Mouse (Mus musculus): ENCODE results near the gene Akap7.
"Not testable (repeated sequence)": the region's sequence is repeated elsewhere in the genome, so short reads cannot be mapped to it uniquely, and the experiment has no call there.

Gene Akap7

DNA sequence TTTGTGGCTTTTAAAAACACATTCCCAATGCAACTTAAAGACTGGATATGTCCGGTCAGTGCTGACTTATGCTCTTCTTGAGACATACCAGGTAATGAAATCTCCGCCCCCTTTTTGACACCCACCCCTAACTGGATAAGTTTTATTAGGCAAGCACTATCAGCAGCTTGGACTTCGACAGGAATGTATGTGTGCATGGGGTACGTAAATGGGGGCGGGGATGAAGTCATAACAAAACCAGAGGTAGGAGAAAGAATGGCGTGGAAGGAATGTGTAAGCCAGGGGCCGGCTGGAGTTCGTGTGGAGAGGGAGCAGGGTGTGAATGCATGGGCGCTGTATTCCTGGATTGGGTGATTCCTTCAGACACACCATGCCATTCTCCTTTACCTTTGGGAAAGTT is 109.6 kb downstream of the Akap7 start:
- DNase-seq (ENCODE audit: extremely low read depth, low read depth): no peak

DNA sequence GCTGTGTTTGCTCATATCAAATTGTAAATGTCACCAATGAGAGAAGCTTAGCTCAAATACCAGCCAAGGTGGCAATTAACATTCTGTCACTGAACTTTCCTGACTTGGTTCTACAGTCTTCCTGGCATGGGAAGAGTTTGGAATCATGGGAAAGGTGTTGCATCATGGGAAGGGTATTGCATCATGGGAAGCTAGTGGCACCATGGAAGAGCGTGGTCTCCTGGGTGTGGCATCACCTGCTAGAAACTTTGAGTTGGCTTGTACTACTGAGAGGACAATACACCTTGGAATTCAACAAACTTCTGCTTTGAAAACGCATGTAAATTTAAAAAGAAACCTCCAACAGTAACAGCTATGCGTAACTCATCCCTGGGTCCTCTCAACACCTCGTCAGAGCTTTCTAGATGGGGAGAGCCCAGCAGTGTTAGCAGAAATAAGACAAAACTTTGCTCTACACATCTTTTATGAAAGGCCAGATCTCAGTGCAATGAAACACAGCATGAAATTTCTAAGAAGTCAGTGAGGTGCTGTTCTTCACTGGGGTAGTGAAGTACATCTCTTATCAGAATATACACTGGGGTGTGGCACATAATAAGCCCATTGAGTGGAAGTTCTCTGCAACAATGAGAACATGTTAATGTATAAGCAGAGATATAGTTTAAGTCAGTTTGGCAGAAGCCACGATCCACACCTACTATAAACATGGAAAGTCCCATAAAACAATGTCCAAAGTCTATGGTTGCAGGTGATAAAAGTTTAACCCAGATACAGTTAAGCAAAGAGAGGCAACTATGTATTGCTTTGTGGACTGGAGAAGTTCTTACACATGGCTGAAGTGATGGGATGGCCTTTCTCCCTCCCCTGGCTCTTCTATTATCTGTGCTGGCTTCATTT is 115.2 kb downstream of the Akap7 start:
- DNase-seq (ENCODE audit: extremely low read depth, low read depth): no peak

- no peak for DNase-seq (ENCODE audit: extremely low read depth, low read depth)
These were observed 116.5 kb downstream of the Akap7 start for GRCm38 (mm10) chr10:25191166-25191565.

DNA sequence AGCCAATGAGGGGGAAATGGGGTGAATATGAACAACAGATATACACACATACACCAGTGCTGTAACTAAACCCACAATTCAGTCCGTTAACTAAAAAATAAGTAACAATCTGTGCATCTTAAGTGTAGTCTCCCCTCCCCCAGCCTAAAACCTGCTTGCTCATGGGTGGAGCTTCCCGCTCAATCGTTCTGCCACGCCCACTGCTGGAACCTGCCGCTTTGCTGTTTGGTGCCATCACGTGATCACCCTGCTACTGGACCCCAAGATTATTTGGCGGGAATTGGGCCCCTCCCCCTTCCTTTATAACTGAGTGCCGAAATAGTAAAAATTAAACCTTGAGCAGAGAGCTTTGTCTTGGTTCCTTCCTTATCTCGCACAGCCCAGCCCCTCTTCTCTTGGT is 121.4 kb downstream of the Akap7 start:
- DNase-seq (ENCODE audit: extremely low read depth, low read depth): peak; percentile 28

DNA sequence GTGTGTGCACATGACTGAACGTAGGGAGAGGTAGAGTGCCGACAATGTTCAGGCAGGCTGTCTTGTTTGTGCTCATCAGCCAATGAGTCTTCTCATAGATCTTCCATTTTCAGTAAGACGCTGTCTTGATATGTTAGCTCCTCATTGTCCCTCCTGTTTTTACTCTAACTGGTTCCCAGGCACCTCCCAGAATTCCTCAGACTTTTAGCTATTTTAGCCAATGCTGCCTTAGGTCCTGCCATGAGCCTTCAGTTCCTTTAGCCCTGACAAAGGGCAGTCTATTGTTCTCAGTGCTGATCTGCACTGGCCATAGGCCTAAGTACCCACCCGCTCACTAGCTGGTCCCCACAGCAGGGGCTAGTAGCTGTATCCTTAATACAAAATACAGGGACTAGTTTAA is 122.0 kb downstream of the Akap7 start:
- DNase-seq (ENCODE audit: extremely low read depth, low read depth): no peak

DNA sequence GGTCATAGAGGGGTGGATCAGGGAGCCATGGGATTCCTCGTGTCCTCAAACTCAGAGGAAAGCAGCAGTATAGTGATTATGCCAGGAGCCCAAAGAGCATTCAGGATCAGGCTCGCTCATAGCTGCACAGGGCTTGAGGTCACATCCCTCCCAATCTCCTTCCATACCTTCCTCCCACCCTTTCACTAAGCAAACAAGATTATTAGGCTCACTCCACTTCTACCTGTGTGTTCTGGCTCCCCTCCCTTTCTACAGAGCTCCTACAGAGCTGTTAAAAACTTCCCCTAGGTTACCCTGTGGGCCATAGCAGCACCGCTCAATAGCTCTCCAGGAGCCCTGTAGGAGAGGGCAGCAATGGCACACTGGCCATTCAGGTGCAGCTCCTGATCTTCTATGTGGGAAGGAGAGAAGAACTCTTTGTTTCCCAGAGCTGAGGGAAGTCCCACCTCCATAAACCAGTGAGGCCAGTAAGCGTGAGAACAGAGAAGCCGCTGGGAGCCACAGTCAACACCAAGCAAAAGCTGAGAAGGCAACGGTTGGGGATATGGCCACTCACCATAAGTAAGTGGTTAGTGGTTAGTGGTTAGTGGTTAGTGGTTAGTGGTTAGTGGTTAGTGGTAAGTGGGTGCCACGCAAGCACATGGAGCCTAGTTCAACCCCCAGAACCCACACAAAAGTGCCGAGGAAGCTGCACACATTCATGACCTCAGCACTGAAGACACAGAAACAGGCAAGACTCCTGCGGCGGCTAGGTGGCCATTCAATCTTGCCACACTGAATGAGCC is 122.7 kb downstream of the Akap7 start:
- no peak for DNase-seq (ENCODE audit: extremely low read depth, low read depth)

- DNase-seq (ENCODE audit: extremely low read depth, low read depth): no peak
These were observed 124.4 kb downstream of the Akap7 start for GRCm38 (mm10) chr10:25183271-25183670.

- no peak for DNase-seq (ENCODE audit: extremely low read depth, low read depth)
These were observed 128.6 kb downstream of the Akap7 start for GRCm38 (mm10) chr10:25179030-25179429.

GRCm38 (mm10) chr10:25177270-25177669 is 130.4 kb downstream of the Akap7 start:
- DNase-seq (ENCODE audit: extremely low read depth, low read depth): no peak

DNA sequence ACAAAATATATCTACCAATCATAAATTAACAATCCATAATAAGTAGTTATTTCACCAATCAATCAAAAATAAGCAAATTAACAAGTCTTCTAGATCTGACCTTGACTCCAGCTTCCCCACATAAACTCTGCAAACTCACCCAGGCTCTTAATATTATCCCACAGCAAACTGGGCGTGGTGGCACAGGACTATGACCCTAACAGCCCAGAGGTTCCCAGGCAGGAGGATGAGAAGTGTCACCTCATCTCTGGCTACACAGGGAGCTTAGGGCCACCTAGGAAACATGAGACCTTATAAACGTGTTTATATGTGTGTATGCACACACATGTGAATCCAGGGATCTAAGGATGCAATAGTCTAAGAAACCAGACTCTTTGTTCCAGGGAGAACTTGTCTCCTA is 132.8 kb downstream of the Akap7 start:
- DNase-seq (ENCODE audit: extremely low read depth, low read depth): no peak

DNA sequence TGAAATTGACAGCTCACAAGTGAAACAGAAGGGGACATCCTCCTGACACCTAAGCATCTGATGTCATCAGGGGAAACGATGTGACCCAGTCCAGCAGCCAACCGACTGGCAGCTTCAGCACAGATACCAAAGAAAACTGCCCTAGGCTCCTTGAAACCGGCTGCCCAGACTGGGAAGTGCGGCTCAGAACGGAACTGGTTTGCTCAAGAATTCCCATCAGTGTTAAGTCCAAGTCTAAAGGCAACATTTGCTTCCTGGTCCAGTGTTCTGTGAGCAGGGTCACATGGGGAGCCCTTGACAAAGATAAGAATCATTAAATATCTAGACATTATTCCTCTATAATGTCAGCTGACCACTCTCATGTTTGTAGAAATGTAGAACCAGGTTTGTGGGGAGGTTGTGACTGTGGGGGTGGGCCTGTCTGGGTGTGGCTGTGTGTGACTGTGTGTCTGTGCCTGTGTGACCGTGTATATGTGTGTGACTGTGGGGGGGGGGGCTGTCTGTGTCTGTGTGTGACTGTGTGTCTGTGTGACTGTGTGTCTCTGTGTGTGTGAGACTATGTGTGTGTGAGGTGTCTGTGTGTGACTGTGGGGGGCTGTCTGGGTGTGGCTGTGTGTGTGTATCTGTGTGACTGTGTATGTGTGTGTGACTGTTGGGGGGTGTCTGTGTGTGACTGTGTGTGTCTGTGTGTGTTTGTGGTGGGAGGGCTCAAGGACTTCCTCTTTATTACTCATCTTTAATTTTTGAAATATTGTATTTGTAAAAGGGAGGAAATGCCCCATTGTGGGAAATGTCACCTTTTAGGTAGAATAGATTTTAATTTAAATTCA is 140.1 kb downstream of the Akap7 start:
- no peak for DNase-seq (ENCODE audit: extremely low read depth, low read depth)

- not testable (repeated sequence) for DNase-seq (ENCODE audit: extremely low read depth, low read depth)
These were observed 144.2 kb downstream of the Akap7 start for GRCm38 (mm10) chr10:25163510-25163909.

DNA sequence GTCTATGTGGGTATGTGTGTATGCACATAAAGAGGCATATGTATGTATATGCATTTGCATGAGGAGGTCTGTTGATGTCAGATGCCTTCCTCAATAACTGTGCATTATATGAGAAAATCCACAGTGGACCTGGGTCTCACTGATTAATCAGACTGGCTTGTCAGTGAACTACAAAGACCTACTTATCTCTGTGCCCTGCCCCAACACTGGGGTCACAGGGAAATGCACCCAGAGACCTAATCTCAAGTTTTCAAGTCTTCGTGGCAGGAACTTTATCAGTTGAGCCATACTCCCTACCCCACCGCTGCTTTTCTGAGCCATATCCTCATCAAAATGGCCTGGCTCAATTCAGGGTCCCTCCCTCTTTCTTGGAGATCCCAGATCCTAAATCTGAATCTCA is 146.0 kb downstream of the Akap7 start:
- DNase-seq (ENCODE audit: extremely low read depth, low read depth): peak; percentile 12

DNA sequence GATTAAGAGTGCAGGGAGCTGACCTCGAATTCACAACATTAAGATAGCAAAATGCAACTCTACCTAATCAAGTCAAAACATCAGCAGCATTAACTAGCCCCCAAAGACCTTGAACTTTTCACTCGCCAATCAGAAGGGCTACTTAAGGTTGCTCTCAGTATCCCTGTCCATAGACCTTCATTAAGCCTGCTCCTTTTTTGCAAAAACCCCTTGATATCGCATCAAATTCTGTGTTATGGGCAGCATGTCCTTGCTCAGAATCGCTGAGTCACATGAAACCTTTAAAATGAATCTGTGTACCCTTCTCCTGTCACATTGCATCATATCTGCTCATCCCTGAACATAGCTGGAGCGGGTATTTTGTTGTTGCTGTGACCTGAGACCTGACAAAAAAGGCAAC is 149.0 kb downstream of the Akap7 start:
- DNase-seq (ENCODE audit: extremely low read depth, low read depth): no peak

DNA sequence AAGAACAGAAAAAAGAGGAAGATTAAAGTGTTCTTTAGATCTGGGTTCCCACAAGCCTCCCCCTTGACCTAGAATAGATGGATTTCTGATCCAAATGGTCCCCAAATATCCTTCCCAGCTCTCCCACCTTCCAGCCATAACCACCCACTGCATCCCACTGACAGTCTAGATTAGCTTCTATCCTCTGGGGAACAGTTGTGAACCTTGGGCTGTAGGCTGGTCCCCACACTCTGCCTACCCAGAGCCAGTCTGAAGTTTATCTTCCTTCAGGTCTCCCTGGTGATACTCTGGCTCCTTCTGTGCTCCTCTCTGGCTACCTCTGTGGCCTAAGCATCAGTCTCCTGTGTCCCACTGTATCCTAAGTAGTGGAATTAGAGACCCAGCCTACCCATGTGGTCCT is 150.3 kb downstream of the Akap7 start:
- DNase-seq (ENCODE audit: extremely low read depth, low read depth): no peak

- DNase-seq (ENCODE audit: extremely low read depth, low read depth): no peak
These were observed 153.4 kb downstream of the Akap7 start for GRCm38 (mm10) chr10:25154225-25154624.

DNA sequence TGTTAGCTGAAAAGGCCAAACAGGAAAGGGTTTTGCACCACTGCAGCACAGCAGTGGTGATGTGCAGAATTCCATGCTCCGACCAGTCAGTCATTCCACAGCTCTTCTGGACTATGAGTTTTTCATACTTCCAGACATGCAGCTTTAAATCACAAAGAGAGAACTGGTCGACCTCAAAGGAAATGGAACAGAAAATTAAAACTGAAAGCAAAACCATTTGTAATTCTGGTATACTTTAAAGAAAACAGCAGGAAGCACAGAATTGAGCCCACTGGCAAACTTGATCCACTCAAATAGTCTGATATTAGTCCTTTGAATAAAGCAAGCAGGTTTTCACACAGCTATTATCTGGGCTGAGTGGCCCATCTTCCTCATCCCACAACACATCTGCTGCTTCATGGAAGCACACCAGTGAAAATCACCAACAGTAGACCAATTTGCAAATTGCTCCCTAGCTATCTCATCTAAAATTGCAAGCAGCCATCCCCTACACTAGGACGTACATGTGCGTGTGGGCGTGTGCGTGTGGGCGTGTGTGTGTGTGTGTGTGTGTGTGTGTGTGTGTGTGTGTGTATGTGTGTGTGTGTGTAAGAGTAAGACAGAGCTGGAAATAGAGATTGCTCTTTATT is 156.4 kb downstream of the Akap7 start:
- no peak for DNase-seq (ENCODE audit: extremely low read depth, low read depth)

- no peak for DNase-seq (ENCODE audit: extremely low read depth, low read depth)
These were observed 161.8 kb downstream of the Akap7 start for GRCm38 (mm10) chr10:25145851-25146250.

DNA sequence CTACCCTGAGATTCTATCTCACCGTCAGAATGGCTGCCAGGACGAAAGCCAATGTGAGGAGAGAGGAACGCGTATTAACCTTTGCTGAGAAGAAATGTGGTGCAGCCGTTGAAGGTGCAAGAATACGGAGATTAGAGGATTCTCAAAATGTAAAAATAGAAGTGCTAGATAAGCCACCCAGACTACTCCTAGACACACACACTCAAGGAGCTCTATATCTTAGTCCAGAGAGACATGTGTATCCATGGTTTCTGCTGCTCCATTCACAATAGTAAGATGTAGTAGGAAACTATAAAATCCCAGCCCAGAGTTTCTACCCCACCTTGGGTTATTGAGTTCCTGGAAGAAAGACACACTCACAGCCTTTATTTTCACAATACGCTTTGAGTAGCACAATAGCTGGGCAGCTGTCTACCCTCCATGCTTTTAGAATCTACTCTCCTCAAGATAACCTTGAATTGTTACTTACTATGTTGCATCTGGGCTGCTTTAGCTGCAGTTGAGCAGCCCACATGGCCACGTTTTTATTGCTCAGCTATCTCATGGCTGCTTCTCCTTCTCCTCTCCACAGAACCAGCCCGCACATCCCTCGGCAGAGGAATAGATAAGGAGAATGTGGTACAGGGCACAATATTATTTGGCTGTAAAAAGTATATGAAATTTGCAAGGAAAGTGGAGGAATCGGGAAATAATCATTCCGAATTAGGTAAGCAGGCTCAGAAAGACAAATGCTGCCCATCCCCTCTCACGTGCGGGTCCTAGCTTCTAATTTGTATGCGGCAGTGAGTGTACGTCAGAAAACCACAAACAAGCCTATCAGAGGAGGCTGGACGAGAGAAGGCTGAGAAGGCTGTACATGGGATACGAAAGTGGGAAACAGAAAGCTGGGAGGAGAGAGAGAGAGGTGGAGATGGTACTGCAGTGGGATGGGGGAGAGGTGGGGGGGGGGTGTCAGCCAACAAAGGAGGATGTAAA is 162.6 kb downstream of the Akap7 start:
- peak; percentile 68 for DNase-seq (ENCODE audit: extremely low read depth, low read depth)

GRCm38 (mm10) chr10:25141781-25142180 is 165.9 kb downstream of the Akap7 start:
- no peak for DNase-seq (ENCODE audit: extremely low read depth, low read depth)

Data from MEL-GATA-1-ER (cell line).